Mouse (Mus musculus) gonadal fat pad, adult 2 months (tissue): Measurements from ENCODE around the gene Prlr. TPM values are rescaled to one million over a fixed set of nuclear protein-coding genes. Genes with fewer than 3 reads are reported as not detected.

Source experiments
- DNase-seq: peaks from one replicate; pipeline ENCODE4 v3.0.0-alpha.2; 2012; ENCODE audit warnings: low read depth
- polyA plus RNA-seq: library from polyadenylated mRNA; depleted of rRNA; stranded (reverse); fragments of >200 nt; gene quantifications from 2 replicates; pipeline ENCODE4 v1.2.3, GENCODE M21; 2012; rRNA removed

Gene Prlr
- 7.6 and 8.9 TPM in 2 replicates for polyA plus RNA-seq

DNA sequence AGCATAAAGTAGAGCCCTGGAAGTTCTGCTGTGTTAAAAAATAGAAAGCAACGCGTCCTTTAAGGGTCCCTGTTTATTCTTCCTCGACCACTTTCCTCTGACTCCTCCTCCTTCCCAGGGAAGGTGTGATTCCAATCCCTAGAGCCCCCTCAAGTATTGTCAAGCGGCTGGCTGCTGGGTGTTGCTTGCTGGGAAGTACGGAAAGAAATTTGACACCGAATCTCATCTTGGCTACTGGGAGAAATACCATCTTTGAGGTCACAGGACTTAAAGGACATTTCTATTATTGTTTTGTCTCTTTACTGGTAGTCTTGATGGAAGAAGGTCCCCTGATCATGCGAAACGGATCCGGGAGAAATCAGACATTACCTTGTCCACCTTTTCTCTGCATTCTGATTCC is at the start of gene Prlr:
Gene Prlr (plus strand): TSS at position 156 of the 400 bp plus-strand sequence.
- no peak for DNase-seq

DNA sequence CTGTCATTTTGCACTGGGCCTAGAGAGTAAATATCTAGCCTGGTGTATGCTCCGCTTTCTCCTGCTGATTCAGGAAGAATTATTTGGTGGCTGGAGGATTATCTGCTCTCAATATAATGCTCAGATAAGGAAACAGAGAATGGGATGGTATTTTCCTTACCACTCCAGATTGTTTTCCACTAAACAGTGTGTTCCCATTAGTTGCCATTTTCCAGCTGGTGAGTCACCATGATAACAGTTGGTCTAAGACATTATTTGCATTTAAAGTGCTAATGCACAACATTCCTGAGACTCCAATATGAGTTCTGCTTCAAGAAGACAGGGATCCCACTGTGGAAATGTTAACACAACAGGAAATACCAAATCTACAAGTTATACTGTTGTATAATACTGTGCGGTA is 43.3 kb upstream of the Prlr start:
- DNase-seq = no peak

DNA sequence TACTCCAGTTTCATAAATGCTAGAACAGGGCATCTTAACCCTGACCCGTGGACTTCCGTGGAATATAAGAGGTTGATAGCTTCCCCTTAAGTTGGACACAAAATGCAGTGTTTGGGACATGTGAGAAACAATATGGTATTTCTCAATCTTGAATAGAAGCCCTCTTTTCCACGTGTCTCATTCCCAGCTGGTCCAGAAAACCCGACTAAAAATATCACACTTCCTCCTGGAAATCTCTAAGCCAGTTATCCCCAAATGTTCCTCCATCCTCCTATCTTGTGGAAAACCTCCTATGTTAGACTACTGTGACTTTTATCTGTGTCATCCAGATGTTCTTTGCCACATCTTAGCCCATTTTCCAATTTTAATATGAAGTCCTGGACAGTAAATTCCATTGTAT is 42.1 kb upstream of the Prlr start:
- DNase-seq = no peak

DNA sequence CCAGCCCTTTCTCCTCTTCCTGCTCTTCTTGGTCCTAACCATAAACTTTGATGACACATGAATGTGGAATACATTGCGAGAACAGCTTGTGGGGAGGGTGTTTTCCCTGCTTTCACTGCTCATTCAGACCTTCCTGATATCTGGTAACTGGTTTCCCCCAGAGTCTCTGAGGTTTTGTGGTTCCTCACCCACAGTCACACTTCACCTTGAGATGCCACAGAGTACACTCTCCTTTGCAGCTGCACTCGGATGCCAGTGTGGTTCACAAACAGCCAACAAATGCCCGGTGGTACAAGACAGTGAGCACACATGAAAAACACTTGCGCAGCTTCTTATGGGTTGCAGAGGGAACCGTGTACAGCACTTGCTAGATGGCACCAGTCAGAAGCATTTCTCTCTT is 32.5 kb upstream of the Prlr start:
- DNase-seq = no peak

DNA sequence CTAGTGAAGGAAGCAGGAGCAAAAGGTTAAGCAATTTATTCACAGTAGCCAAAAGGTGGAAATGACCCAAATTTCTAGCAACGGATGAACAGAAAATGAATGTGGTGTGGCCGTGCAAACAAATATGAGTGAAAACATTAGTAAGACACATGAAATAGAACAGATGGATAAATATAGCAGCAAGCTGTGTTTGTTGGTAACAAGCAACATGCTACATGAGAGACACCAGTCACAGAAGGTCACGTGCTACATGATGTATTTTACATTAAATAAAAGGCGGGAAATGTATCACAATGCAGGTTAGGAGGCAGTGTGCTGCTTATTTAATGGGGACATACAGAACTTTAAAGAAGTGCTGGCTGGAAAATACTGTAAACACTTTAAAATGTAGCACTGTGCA is 28.8 kb upstream of the Prlr start:
- DNase-seq = no peak

DNA sequence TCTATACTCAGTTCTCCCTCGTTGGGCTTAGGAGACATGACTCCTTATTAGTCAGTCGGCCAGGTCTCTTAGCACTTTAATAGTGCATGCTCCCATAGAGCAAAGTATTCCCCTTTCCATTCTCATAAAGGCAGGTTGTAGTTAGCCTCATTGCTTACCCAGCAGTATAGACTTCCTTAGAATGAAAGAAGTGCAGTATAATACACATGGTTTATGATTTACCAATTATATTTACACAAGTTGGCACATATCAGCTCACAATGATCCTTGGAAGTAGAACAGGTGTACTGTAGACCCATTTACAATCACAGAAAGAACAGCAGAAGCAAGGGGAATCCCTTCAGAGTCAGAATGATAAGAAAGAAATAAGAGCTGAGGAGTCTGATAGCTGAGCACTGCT is 16.4 kb upstream of the Prlr start:
- DNase-seq = no peak

DNA sequence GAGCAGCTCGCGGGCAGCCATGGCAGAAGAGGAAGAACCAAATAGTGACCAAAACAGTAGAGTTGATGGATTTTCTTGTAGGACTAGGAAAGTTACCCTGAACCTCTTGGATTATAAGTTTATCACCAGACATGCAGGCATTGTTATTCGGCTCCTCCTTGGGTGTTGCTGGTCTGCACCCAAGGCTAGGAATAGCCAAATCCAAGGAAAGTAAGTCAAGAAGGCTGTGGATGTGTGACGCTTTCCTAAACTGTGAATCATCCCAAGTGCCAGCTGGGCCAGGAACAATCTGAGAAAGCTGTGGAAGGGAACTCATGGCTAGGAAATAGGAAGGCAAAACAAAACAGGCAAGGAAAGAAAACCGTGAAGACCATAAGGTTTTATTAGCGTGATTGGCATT is 2.0 kb upstream of the Prlr start:
- DNase-seq = no peak

DNA sequence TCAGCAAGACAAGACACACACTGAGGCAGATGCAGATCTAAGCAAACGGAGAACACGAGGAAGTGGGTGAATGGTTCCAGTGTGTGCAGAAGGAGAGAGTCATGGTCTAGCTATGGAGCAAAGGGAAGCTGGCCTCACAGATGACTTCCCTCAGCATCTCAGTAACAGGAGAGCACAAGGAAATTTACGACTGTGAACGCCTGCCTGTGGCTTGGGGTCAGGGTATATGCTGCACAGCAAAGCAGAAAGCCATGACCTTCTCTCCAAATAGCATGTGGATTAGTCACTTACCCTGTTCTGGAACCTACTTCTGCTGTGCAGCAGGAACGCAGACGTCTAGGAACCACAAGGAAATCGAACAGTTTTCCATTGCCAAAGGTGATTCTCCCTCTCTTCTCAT is 1.4 kb upstream of the Prlr start:
- no peak for DNase-seq

DNA sequence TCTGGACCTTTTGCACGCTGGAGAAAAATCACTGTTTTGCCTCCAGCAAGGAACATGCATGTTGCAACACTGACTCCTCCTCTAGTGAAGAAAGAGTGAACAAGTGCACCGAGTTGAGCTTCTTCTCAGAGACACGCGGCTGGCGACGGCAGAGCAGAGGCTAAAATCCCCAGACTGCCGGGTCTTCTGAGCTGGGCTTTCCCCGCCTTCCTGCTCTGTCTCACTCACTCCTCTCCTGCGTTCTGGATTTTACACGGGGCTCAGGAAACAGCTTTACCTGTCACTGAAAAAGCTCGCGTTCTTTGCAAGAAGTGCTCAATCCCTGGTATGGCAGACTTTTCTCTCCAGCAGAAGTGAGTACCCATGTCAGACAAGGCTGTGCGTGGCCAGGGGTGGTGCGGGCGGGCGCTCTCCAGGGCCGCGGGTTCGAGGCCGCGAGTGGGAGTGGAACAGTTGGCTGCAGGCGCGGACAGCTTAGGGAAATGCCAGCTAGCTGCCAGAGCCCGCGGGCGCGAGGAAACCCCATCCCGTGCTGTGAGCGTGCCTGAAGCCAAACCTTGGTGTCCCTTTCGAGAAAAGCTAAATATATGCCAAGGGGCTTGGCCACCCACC is 587 bp downstream of the Prlr start:
- peak; percentile 89 for DNase-seq

DNA sequence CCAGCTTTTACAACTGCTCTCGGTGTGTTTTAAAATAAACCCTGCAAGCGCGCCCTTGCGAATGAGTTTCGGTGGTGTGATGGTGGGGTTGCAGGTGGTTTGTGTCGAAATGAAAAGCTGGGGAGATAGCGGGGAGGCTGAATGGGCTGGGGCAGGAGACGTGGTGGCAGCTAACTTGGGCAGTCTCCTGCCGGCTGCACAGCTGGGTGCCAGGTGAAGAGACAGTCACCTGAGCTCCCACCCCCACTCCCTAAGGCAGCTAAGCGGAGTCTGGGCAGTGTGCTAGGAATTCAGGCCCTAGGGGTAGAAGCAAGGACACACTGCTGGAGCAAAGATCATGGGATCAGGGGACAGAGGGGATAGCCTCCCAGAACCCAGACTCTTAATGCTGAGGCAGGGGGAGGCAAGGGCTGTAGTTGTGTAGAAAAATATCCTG is 1.1 kb downstream of the Prlr start:
- DNase-seq = no peak

DNA sequence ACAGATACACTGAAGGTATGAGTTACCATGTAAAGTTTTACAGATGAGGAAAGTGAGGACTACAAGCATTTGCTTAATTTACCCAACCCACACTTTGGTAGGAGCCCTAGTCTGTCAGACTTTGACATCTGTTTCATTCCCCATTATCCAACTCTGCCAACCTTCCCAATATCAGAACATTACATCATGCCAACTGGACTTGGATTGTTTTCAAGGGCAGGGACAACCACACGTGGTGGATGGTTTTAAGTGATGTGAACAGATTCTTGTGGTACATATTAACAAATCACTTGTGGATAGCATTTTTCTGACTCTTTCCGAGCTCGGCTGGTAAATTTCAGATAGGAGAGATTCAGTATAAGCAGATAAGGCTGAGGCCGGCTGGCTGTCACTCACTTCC is 3.7 kb downstream of the Prlr start:
- no peak for DNase-seq

DNA sequence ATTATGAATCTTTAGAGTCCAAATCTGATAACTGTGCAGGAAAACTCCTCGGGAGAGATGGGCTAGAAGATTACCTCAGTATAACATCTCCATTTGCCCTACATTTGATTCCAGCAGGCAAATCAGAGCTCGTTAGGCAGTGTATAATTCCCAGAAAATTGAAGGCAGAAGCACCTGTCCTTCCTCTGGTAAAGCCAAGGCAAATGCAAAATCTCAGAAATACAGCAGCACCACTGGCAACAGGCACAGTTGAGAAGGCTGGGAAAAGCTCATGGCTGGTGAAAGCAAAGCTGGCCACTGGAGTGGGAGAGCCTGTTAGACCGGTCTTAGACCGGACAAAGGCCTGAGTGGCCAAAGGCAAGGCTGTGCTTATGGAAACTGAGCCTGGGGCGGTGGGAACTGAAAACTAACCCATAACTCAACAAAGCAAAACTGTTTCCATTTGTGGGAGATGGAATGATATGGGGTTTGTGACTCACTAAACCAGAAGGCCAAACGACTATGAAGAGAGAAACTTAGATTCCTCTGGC is 15.1 kb downstream of the Prlr start:
- peak; percentile 61 for DNase-seq

DNA sequence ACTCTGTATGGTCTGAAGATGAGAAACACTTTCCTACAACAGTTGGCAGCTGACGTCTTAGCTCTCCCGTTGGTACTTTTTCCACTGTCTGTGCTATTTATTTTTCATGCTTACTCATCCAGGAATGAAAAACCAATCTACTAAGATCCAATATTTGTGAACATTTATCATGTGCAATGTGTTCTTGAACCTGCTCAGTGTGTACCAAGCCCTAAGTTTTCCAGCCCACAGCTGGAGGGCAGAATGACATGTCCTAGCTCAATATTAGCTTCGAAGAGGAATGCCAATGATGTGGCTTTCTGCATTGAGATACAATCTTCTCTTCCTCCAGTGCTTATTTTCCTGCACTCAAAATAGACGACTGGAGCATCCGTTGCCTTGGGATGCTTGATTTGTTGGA is 24.0 kb downstream of the Prlr start:
- DNase-seq = no peak

DNA sequence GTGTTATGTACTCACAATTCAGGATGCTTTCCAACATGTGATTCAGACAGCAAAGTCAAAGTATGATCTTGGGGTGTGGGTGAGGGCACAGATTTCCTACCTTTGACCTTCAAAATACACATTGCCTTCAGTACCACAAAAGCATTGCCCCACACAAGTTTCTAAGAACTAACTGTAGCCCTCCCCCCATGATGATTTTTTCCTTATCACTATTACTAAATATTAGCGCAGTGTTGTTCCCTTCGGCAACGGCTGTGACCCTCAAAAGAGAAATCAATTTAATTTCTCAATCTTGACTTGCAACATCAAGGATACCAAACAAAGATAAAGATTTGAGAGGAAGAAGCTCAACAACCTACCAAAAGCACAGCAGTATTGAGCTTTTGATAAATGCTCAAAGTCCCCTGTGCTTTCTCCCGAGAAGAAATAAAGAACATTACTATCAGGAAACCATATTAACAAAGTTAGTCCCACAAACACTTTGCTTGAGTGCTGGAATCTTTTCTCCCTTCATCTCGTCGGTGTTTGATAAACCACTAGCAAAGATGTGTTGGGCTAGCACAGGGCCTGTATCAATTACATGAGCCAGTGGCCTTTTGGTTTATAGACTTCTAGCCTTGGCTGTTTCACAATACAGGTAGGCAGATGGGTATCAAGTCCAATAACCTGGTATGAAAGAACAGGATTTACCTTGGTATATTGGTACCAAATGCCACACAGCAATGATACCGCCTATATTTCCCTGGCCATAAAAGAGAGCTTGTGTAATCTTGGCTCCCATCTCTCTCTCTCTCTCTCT is 25.7 kb downstream of the Prlr start:
- DNase-seq = no peak

DNA sequence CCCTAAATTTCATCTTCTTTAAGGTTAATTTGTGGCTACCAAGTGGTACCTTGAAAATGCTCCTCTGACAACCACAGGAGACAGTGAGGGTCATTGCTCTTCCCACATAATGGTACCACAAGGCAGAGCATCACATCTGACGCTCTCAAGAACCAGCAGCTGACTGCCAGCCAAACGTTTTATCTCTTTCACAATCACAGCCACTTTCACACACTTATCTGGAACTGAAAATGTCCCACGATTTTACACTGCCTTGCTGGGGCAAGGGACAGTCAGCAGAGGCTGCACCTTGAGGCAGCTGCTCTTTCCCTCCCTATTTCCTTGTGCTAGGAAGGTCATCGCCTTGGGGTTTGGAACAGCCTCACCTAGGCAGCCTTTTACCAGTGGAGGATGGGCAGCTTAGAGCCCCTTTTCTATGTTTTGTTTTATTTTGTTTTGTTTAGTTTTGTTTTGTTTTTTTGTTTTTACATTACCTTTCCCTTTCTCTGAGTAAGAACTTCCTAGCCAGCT is 33.3 kb downstream of the Prlr start:
- no peak for DNase-seq

DNA sequence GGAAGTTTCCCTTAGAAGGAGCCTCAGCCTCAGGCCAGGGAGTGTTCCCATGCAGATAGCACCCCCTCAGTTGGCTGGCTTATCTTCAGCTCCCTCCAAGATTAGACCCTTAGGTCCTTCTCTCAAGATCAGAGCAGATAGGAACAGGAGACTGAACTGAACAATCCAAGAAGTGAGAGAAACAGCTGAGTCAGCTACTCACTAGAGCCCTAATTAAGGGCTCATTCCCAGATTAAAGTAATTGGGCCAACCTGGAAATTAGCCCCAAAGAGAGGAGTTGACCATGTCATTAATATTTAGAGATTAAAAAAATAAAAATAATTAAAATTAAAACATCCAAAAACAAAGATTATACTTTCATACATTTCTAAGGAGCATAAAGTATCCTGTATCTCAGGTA is 35.0 kb downstream of the Prlr start:
- no peak for DNase-seq

DNA sequence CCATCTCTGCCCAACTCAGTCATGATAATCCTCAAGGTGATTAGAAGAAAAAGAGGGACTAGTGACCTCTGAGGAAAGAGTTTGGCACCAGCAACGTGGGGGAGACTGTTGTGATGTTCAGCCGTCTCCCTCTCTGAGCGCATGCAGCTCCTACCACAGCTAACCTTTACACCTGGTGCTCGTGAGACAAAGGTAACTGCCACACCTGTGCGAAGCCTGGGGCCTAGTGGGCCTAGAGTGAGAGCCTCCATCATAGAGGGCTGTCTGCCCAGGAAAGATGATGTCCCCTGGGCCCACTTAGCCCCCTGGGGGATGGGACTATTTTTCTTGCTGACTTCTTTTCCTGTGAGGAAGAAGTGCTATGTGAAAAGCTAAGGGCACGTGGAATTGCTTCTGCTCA is 36.2 kb downstream of the Prlr start:
- DNase-seq = no peak

DNA sequence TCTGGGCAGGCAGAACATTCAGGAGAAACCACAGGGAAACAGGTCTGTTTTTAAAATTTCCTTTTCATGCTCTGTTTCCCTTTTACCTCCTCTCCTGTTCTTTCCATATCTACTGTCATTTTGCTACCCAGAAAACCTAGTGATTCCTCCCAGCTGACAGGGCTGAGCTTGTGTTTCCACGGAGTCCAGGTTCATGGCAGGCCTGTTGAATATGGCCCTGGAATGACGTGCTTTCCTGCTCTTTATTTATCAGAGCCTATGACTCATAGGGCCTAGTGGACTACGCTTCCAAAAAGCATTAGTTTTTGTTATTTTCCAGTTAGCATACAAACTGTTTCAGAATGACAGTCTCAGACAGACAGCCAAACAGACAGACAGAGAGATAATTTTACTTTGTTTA is 36.7 kb downstream of the Prlr start:
- no peak for DNase-seq

DNA sequence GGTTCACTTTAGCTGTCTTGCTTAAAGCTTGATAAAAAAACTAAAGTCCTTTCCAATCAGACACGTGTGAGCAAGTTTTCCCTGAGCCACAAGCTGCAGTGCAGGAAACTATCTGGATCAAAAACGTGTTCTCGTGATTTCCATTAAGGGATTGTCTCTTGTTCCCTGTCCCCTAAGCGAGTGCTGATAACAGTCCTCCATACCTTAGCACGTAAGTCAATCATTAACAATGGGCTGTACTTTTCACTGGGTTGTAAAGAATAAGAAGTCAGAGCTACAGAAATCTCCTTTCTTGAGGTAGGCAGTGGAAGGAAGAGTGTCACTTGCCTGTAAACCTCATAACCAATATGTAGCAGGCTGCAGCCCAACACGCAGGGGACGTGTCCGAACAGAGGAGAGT is 38.7 kb downstream of the Prlr start:
- DNase-seq = no peak

DNA sequence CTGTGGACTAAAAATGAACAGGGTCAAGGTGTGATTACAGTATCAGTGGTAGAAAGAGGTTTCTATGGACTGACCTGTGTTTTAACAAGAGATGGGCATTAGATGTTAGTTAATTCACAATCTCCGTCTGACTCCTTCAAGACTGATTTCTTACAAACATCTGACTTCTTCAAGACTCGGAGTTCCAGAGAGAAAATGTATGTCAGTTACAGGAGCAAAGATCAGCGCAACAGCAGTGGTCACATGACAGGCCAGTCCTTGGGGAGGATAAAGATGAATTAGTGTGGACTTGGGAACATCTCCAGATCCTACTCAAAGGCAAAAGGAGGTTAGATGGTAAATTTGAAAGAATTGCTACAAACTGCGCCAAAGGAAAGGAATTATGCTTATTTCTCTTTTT is 39.2 kb downstream of the Prlr start:
- no peak for DNase-seq

DNA sequence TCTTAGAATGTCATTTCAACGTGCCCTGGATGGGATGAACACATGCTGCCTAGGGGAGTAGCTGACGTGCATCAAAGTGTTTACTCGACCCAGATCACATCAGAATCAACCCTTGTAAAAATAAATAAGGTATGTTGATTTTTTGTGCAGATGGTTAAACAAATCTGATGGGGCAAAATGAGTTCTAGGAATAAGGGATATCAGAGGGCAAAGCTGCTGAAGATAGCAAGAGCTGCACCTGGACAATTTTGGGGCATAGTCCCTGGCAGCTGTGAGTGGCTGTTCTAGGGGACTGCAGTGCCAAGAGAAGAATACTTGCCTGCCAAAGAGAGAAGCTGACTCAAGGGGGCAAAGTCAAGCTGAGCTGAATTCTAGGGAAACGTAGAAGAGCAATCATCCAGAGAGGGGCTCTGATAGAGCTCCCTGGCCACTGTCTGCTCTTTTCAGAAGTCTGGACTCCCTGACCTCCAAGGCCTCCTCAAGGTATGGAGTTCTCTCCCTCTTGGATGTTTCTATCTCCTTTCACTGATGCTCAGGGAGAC is 46.6 kb downstream of the Prlr start:
- DNase-seq = no peak

DNA sequence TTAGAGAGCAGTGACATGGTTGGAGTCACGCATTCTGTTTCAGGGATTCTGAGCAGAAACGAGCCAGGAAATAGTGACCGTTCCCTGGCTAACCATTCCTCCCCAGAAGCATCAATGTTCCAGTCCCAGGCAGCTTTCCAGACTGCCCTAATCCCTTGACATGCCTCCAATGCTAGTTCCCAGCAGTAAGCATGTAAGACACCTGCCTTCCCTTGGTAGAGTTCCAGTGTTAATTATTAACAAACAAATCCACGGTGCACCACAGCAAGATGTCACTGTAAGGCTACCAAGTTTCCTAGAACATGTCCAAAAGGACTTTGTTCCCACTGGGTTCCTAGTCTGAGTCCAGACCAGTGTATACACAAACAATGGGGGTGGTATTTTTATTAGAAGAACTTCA is 48.7 kb downstream of the Prlr start:
- DNase-seq = no peak

DNA sequence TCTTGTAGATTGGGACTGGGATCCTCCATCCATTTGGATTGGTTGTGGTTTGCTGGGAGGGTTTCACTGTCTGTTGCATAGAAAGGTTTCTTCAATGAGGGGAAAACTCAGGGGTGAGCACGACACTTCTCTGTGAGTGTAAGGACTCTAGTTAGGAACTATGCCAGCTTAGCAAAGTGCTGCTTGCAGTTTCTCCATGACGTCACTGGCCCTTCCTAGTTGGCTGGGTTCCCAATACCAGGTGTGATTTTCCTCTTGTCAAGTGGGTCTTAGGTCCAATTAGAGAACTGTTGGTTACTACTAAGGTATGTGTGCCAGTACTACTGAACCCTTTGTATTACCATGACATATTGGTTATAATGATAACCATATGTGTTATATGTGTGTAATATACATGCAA is 51.6 kb downstream of the Prlr start:
- no peak for DNase-seq
